Mouse (Mus musculus): ENCODE measurements at regions not wholly inside any gene's neighbourhood (a gene's known extent, or its start where the extent isn't known, plus 50 kb on each side); places are given as distances from the start of the nearest gene placed in this dataset.

DNA sequence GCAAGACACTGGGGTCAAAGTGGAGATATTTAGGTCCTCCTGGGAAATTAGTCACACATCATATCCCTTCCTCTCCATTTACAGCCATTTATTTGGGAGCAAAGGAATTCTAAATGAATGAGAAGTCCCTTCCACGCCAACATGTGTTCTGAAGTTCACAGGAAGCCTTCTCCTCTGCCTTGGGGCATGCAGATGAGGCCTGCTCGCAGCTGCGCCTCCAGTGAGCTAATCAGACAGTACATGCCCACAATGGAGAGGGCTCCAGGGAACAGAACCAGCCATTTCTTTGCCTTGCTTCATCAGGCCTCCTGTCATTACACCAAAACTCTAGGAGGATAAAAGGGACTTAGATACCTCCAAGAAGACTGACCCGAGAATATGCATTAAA lies 71.9 kb upstream of the Thbs1 start:
- ATAC-seq: no peak

- no peak for ATAC-seq
Measured at GRCm38 (mm10) chr2:118042380-118043055, 69.2 kb upstream of the Thbs1 start.

- no peak for ATAC-seq
Measured at GRCm38 (mm10) chr2:118044666-118045065, 67.0 kb upstream of the Thbs1 start.

- no peak for ATAC-seq
Measured at GRCm38 (mm10) chr2:118050326-118050725, 61.4 kb upstream of the Thbs1 start.

DNA sequence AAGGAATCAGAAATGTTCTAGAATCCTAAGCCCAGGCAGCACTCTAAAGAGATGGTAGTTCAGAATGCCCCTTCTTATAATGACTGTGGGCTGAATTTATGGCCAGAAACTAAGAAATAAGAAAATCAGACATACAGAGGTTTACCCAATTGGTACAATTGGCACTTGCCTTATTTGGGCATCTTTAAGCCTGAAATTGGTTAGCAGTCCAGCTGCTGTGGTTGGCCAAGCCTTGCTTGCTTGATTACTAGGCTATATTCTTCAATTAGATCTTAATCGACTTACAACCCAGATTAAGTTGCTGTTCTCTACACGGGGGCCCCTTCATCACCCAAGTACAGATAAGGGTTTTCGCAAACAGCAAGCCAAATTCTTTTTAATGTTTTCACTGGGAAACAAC lies 60.1 kb upstream of the Thbs1 start:
- ATAC-seq: no peak

DNA sequence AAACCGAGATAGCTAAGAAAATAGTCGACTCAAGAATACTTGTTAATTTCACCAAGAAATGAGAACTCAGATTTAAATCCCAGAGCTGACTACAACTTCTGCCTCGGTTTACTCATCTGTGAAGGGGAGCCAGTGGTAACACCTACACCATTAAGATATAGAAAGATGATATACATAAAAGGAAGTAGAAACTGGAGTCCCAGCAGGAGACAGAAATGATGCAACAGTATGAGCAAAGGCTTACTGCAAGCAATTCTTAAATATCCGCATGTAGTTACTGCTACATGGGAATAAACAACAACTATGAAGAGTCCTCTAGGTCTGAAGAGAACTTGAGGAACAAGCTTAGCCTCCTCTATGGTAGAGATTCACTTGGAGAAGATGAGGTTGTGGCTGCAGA lies 58.2 kb upstream of the Thbs1 start:
- no peak for ATAC-seq

DNA sequence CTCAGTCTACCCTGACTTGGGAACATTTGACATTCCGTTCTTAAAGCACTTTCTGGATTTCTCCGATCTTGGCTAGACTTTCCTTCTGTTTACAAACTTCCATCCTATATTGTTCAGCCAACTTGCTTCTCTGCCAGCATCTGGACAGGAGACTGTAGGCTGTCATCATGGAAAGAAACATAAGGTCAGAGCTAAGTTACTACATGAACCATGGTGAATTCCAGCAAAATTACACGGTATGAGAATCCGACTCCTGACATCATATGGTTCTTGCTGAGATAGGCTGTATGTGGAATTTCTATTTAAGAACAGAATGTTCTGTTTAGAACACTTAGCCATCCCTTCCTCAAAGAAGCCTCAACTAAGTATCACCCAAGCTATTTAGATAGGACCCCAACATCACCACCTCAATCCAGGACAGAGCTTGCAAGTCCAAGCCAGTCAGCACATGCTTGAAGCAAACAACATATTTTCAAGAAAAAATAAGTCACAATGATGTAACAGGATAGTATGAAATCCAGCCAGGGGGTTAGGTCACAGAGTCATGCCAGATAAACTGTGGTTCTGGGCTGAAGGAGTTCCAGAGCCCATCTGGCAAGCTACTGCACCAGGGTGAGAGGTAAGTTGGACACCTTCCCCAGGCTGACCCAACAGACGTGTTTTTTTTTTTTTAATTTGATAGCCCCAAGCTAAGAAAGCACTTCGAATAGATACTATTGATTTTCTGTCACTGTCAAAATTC lies 52.9 kb upstream of the Thbs1 start:
- no peak for ATAC-seq

GRCm38 (mm10) chr2:118061291-118061690 lies 50.4 kb upstream of the Thbs1 start:
- no peak for ATAC-seq

All from CD4-positive, CD25-positive, alpha-beta regulatory T cell, adult 4 months (primary cell).